Mouse (Mus musculus) midbrain, embryonic 13.5 days (tissue): ENCODE data around the gene Ptpn14. TPM values are rescaled to one million over a fixed set of nuclear protein-coding genes. Genes with fewer than 3 reads are reported as not detected.

Experiments
- ATAC-seq: fragments of 200-750 bp; cut with Nextera tagmentation; 2 replicates; pipeline ENCODE4 v1.8.0; 2017; ENCODE audit warnings: mild to moderate bottlenecking, moderate TSS enrichment, moderate library complexity
- H3K27ac ChIP-seq: fragments of 300-500 bp; sonication (generic); 2 replicates; pipeline ENCODE4 v1.5.1; 2015; ENCODE audit warnings: inconsistent platforms, mild to moderate bottlenecking, moderate library complexity
- H3K27me3 ChIP-seq: fragments of 300-500 bp; sonication (generic); 2 replicates; pipeline ENCODE4 v1.6.1; 2015; ENCODE audit warnings: mild to moderate bottlenecking, inconsistent platforms
- H3K36me3 ChIP-seq: fragments of 300-500 bp; sonication (generic); 2 replicates; pipeline ENCODE4 v1.6.1; 2015; ENCODE audit warnings: mild to moderate bottlenecking, inconsistent platforms
- H3K4me1 ChIP-seq: fragments of 300-500 bp; sonication (generic); replicated peaks from 2 replicates; pipeline ENCODE4 v1.6.1; 2015; ENCODE audit warnings: inconsistent platforms
- H3K4me2 ChIP-seq: fragments of 300-500 bp; sonication (generic); replicated peaks from 2 replicates; pipeline ENCODE4 v1.6.1; 2015; ENCODE audit warnings: moderate library complexity, mild to moderate bottlenecking, inconsistent platforms
- H3K4me3 ChIP-seq: fragments of 300-500 bp; sonication (generic); replicated peaks from 2 replicates; pipeline ENCODE4 v1.5.1; 2015; ENCODE audit warnings: mild to moderate bottlenecking, inconsistent platforms
- H3K9ac ChIP-seq: fragments of 300-500 bp; sonication (generic); replicated peaks from 2 replicates; pipeline ENCODE4 v1.6.1; 2015; ENCODE audit warnings: mild to moderate bottlenecking, inconsistent platforms
- H3K9me3 ChIP-seq: fragments of 300-500 bp; sonication (generic); 2 replicates; pipeline ENCODE4 v1.6.1; 2016; ENCODE audit warnings: mild to moderate bottlenecking, inconsistent platforms
- WGBS: fragments of 180-500 bp; shearing (Covaris S2); methylation state at CpG from one replicate; pipeline ENCODE4 v1.1.7; 2015; 5-methylcytosine and 5-hydroxymethylcytosine counted together
- polyA plus RNA-seq: library from polyadenylated mRNA; unstranded; fragments of >200 nt; fragmentation: Nextera tagmentation; extraction: Ambion mirVana; gene quantifications from 2 replicates; pipeline ENCODE4 v1.2.1, GENCODE M21; 2015

The Ptpn14 gene
- polyA plus RNA-seq, 1 experiment from 2014 or later = 2.3 TPM

GRCm38 (mm10) chr1:189801303-189801702 lies 73.2 kb downstream of the Ptpn14 start:
- peaks cover 4% of the 10 kb centered on the region; the same call in 1 of the 2 replicates for H3K4me1 ChIP-seq
- H3K9ac ChIP-seq = no peak overlapping the region
- 87% methylated on average over 4 of the region's 4 CpGs for WGBS
- ATAC-seq = no peak
- H3K9me3 ChIP-seq = no peaks in the 10 kb centered on the region
- H3K27me3 ChIP-seq = peaks cover under 1% of the 10 kb centered on the region; the same call in 1 of the 2 replicates
- H3K27ac ChIP-seq = no peak overlapping the region
- H3K4me2 ChIP-seq = no peak overlapping the region
- no peaks in the 10 kb centered on the region for H3K36me3 ChIP-seq
- H3K4me3 ChIP-seq = no peak overlapping the region

- WGBS = 96% methylated on average over 4 of the region's 4 CpGs
- no peaks in the 10 kb centered on the region for H3K27me3 ChIP-seq
- H3K9me3 ChIP-seq = no peaks in the 10 kb centered on the region
- H3K27ac ChIP-seq = no peak overlapping the region
- no peak for ATAC-seq
- no peaks in the 10 kb centered on the region for H3K36me3 ChIP-seq
- no peak overlapping the region for H3K4me3 ChIP-seq
- H3K9ac ChIP-seq = no peak overlapping the region
- no peaks in the 10 kb centered on the region; the same call in 1 of the 2 replicates for H3K4me1 ChIP-seq
- no peak overlapping the region for H3K4me2 ChIP-seq
These were observed 74.5 kb downstream of the Ptpn14 start for GRCm38 (mm10) chr1:189802575-189802974.

GRCm38 (mm10) chr1:189803742-189804141 lies 75.7 kb downstream of the Ptpn14 start:
- 94% methylated on average over 11 of the region's 11 CpGs for WGBS
- no peak overlapping the region for H3K27ac ChIP-seq
- no peak overlapping the region for H3K4me3 ChIP-seq
- H3K9me3 ChIP-seq = no peaks in the 10 kb centered on the region
- no peak for ATAC-seq
- H3K9ac ChIP-seq = no peak overlapping the region
- H3K36me3 ChIP-seq = no peaks in the 10 kb centered on the region
- no peaks in the 10 kb centered on the region for H3K27me3 ChIP-seq
- H3K4me2 ChIP-seq = no peak overlapping the region
- no peaks in the 10 kb centered on the region; the same call in 1 of the 2 replicates for H3K4me1 ChIP-seq

GRCm38 (mm10) chr1:189806533-189807297 lies 78.6 kb downstream of the Ptpn14 start:
- WGBS = 78% methylated on average over 13 of the region's 13 CpGs

GRCm38 (mm10) chr1:189808015-189808414 lies 79.9 kb downstream of the Ptpn14 start:
- ATAC-seq = no peak
- H3K27ac ChIP-seq = no peak overlapping the region
- H3K9ac ChIP-seq = no peak overlapping the region
- no peaks in the 10 kb centered on the region for H3K4me1 ChIP-seq
- no peaks in the 10 kb centered on the region for H3K36me3 ChIP-seq
- 93% methylated on average over 6 of the region's 6 CpGs for WGBS
- no peaks in the 10 kb centered on the region for H3K9me3 ChIP-seq
- H3K4me3 ChIP-seq = no peak overlapping the region
- H3K4me2 ChIP-seq = no peak overlapping the region
- no peaks in the 10 kb centered on the region for H3K27me3 ChIP-seq

More at GRCm38 (mm10) chr1:189806533-189807297, 78.6 kb downstream of the Ptpn14 start:
- H3K4me2 ChIP-seq = no peak overlapping the region
- no peak overlapping the region for H3K27ac ChIP-seq
- no peaks in the 10 kb centered on the region for H3K4me1 ChIP-seq
- no peaks in the 10 kb centered on the region for H3K36me3 ChIP-seq
- H3K4me3 ChIP-seq = no peak overlapping the region
- H3K9me3 ChIP-seq = no peaks in the 10 kb centered on the region
- H3K27me3 ChIP-seq = no peaks in the 10 kb centered on the region
- no peak overlapping the region for H3K9ac ChIP-seq
- no peak for ATAC-seq

- H3K9me3 ChIP-seq = no peaks in the 10 kb centered on the region
- 100% methylated on average over 2 of the region's 2 CpGs for WGBS
- H3K27ac ChIP-seq = no peak overlapping the region
- H3K27me3 ChIP-seq = no peaks in the 10 kb centered on the region
- no peak for ATAC-seq
- no peaks in the 10 kb centered on the region for H3K4me1 ChIP-seq
- no peak overlapping the region for H3K9ac ChIP-seq
- no peak overlapping the region for H3K4me3 ChIP-seq
- H3K36me3 ChIP-seq = no peaks in the 10 kb centered on the region
- H3K4me2 ChIP-seq = no peak overlapping the region
These were observed 80.4 kb downstream of the Ptpn14 start for GRCm38 (mm10) chr1:189808453-189808852.

GRCm38 (mm10) chr1:189811778-189812177 lies 83.7 kb downstream of the Ptpn14 start:
- WGBS = 89% methylated on average over 2 of the region's 2 CpGs
- H3K4me2 ChIP-seq = no peak overlapping the region

GRCm38 (mm10) chr1:189814385-189814784 lies 86.3 kb downstream of the Ptpn14 start:
- no peaks in the 10 kb centered on the region for H3K27me3 ChIP-seq
- H3K4me1 ChIP-seq = no peaks in the 10 kb centered on the region
- H3K9me3 ChIP-seq = no peaks in the 10 kb centered on the region
- no peak overlapping the region for H3K4me2 ChIP-seq
- H3K36me3 ChIP-seq = no peaks in the 10 kb centered on the region
- WGBS = 90% methylated on average over 4 of the region's 4 CpGs
- no peak for ATAC-seq
- H3K4me3 ChIP-seq = no peak overlapping the region
- H3K9ac ChIP-seq = no peak overlapping the region
- H3K27ac ChIP-seq = no peak overlapping the region

More at GRCm38 (mm10) chr1:189811778-189812177, 83.7 kb downstream of the Ptpn14 start:
- Histone ChIP-seq H3K27ac (no peak overlapping the region), H3K4me1 (no peaks in the 10 kb centered on the region), H3K4me3 (no peak overlapping the region), H3K27me3 (no peaks in the 10 kb centered on the region), H3K9me3 (no peaks in the 10 kb centered on the region), H3K36me3 (no peaks in the 10 kb centered on the region), H3K9ac (no peak overlapping the region)
- no peak for ATAC-seq

GRCm38 (mm10) chr1:189817089-189817488 lies 89.0 kb downstream of the Ptpn14 start:
- no peaks in the 10 kb centered on the region for H3K27me3 ChIP-seq
- no peak for ATAC-seq
- no peak overlapping the region for H3K9ac ChIP-seq
- no peaks in the 10 kb centered on the region for H3K9me3 ChIP-seq
- H3K4me1 ChIP-seq = no peaks in the 10 kb centered on the region
- no peak overlapping the region for H3K4me2 ChIP-seq
- H3K36me3 ChIP-seq = no peaks in the 10 kb centered on the region
- WGBS = 87% methylated on average over 8 of the region's 8 CpGs
- no peak overlapping the region for H3K4me3 ChIP-seq
- no peak overlapping the region for H3K27ac ChIP-seq

- no peaks in the 10 kb centered on the region for H3K36me3 ChIP-seq
- WGBS = 88% methylated on average over 9 of the region's 9 CpGs
- no peaks in the 10 kb centered on the region for H3K4me1 ChIP-seq
- no peak overlapping the region for H3K9ac ChIP-seq
- no peaks in the 10 kb centered on the region for H3K27me3 ChIP-seq
- no peak overlapping the region for H3K4me3 ChIP-seq
- H3K4me2 ChIP-seq = no peak overlapping the region
- H3K27ac ChIP-seq = no peak overlapping the region
- ATAC-seq = no peak
- no peaks in the 10 kb centered on the region for H3K9me3 ChIP-seq
These were observed 89.7 kb downstream of the Ptpn14 start for GRCm38 (mm10) chr1:189817810-189818209.

GRCm38 (mm10) chr1:189820111-189820510 lies 92.0 kb downstream of the Ptpn14 start:
- 76% methylated on average over 5 of the region's 5 CpGs for WGBS
- no peak overlapping the region for H3K4me3 ChIP-seq
- no peak overlapping the region for H3K27ac ChIP-seq
- H3K27me3 ChIP-seq = no peaks in the 10 kb centered on the region
- no peaks in the 10 kb centered on the region for H3K9me3 ChIP-seq
- H3K36me3 ChIP-seq = no peaks in the 10 kb centered on the region
- H3K4me1 ChIP-seq = no peaks in the 10 kb centered on the region
- H3K4me2 ChIP-seq = no peak overlapping the region
- no peak overlapping the region for H3K9ac ChIP-seq
- no peak for ATAC-seq

- Histone ChIP-seq H3K36me3 (no peaks in the 10 kb centered on the region), H3K27me3 (no peaks in the 10 kb centered on the region), H3K27ac (no peak overlapping the region), H3K4me3 (no peak overlapping the region), H3K4me2 (no peak overlapping the region), H3K4me1 (no peaks in the 10 kb centered on the region), H3K9me3 (no peaks in the 10 kb centered on the region), H3K9ac (no peak overlapping the region)
- no peak for ATAC-seq
- 87% methylated on average over 5 of the region's 5 CpGs for WGBS
These were observed 96.4 kb downstream of the Ptpn14 start for GRCm38 (mm10) chr1:189824436-189824835.

GRCm38 (mm10) chr1:189830391-189830790 lies 102.3 kb downstream of the Ptpn14 start:
- Histone ChIP-seq H3K4me3 (no peak overlapping the region), H3K4me1 (peaks cover 19% of the 10 kb centered on the region), H3K4me2 (no peak overlapping the region), H3K27me3 (no peaks in the 10 kb centered on the region), H3K9me3 (no peaks in the 10 kb centered on the region), H3K36me3 (no peaks in the 10 kb centered on the region), H3K27ac (no peak overlapping the region), H3K9ac (no peak overlapping the region)
- WGBS = 50% methylated on average over 4 of the region's 4 CpGs
- no peak for ATAC-seq
